Mouse (Mus musculus): ENCODE data around the gene Gm21454. TPM values are rescaled to one million over a fixed set of nuclear protein-coding genes. Genes with fewer than 3 reads are reported as not detected.
"Not testable (repeated sequence)": the region's sequence is repeated elsewhere in the genome, so short reads cannot be mapped to it uniquely, and the experiment has no call there.

Gm21454 gene
- not detected in 2 replicates for polyA plus RNA-seq (2014; fragmentation: Nextera tagmentation; extraction: Ambion mirVana)

GRCm38 (mm10) chrY:13252091-13252490 lies at the start of gene Gm21454, which contains the start of gene Gm21440:
Gene Gm21454 (plus strand): TSS chrY:13252442.
Gene Gm21440 (plus strand): TSS chrY:13252391.
- not testable (repeated sequence) for H3K9me3 ChIP-seq (ENCODE audit: control insufficient read depth, low read length); H3K4me2 ChIP-seq; H3K27ac ChIP-seq (ENCODE audit: low read depth, low read length); DNase-seq (ENCODE audit: low spot score); H3K4me1 ChIP-seq (replicated peaks; ENCODE audit: control insufficient read depth, insufficient read depth, low read length); ATAC-seq (replicated peaks; ENCODE audit: low FRiP score); H3K9ac ChIP-seq (ENCODE audit: low read depth, low read length); H3K27me3 ChIP-seq (replicated peaks; ENCODE audit: control insufficient read depth, insufficient read depth, low read length); H3K36me3 ChIP-seq (ENCODE audit: control insufficient read depth, insufficient read depth, low read length); H3K4me3 ChIP-seq (ENCODE audit: low read depth, low read length)

GRCm38 (mm10) chrY:13223828-13224227 lies 28.4 kb upstream of the Gm21454 start, which contains the start of gene Gm21828:
Gene Gm21828 (minus strand): TSS chrY:13223928.
- H3K4me3 ChIP-seq (ENCODE audit: low read depth, low read length); H3K27ac ChIP-seq (ENCODE audit: low read depth, low read length); H3K9ac ChIP-seq (ENCODE audit: low read depth, low read length); H3K4me1 ChIP-seq (replicated peaks; ENCODE audit: control insufficient read depth, insufficient read depth, low read length); ATAC-seq (replicated peaks; ENCODE audit: low FRiP score); DNase-seq (ENCODE audit: low spot score); H3K4me2 ChIP-seq; H3K36me3 ChIP-seq (ENCODE audit: control insufficient read depth, insufficient read depth, low read length); H3K9me3 ChIP-seq (ENCODE audit: control insufficient read depth, low read length); H3K27me3 ChIP-seq (replicated peaks; ENCODE audit: control insufficient read depth, insufficient read depth, low read length): not testable (repeated sequence)
- WGBS = no CpG with 5 or more reads among the region's 3 CpGs

GRCm38 (mm10) chrY:13348963-13349362 lies 96.7 kb downstream of the Gm21454 start, which contains the start of gene Gm21725:
Gene Gm21725 (minus strand): TSS chrY:13349063.
- H3K27me3 ChIP-seq (replicated peaks; ENCODE audit: control insufficient read depth, insufficient read depth, low read length); H3K27ac ChIP-seq (ENCODE audit: low read depth, low read length); H3K4me2 ChIP-seq; H3K9me3 ChIP-seq (ENCODE audit: control insufficient read depth, low read length); H3K9ac ChIP-seq (ENCODE audit: low read depth, low read length); H3K4me1 ChIP-seq (replicated peaks; ENCODE audit: control insufficient read depth, insufficient read depth, low read length); H3K4me3 ChIP-seq (ENCODE audit: low read depth, low read length); ATAC-seq (replicated peaks; ENCODE audit: low FRiP score); DNase-seq (ENCODE audit: low spot score); H3K36me3 ChIP-seq (ENCODE audit: control insufficient read depth, insufficient read depth, low read length): not testable (repeated sequence)
- no CpG with 5 or more reads among the region's 3 CpGs for WGBS

Other genes starting within 250 kb of the Gm21454 start
- not detected in 2 replicates for gene Gm20807, start 209.6 kb upstream of the Gm21454 start, polyA plus RNA-seq (2014; fragmentation: Nextera tagmentation; extraction: Ambion mirVana)
- gene Gm21891, start 119.0 kb upstream of the Gm21454 start, polyA plus RNA-seq (2014; fragmentation: Nextera tagmentation; extraction: Ambion mirVana) = not detected in 2 replicates
- not detected in 2 replicates for gene Gm21425, start 90.5 kb upstream of the Gm21454 start, polyA plus RNA-seq (2014; fragmentation: Nextera tagmentation; extraction: Ambion mirVana)
- gene Gm21828, start 28.5 kb upstream of the Gm21454 start, polyA plus RNA-seq (2014; fragmentation: Nextera tagmentation; extraction: Ambion mirVana) = not detected in 2 replicates
- gene Gm21440, start 51 bp upstream of the Gm21454 start, polyA plus RNA-seq (2014; fragmentation: Nextera tagmentation; extraction: Ambion mirVana) = not detected in 2 replicates
- not detected in 2 replicates for gene Gm21725, start 96.6 kb downstream of the Gm21454 start, polyA plus RNA-seq (2014; fragmentation: Nextera tagmentation; extraction: Ambion mirVana)
- gene Gm21866, start 213.1 kb downstream of the Gm21454 start, polyA plus RNA-seq (2014; fragmentation: Nextera tagmentation; extraction: Ambion mirVana) = not detected in 2 replicates
- gene Gm20773, start 241.6 kb downstream of the Gm21454 start, polyA plus RNA-seq (2014; fragmentation: Nextera tagmentation; extraction: Ambion mirVana) = not detected in 2 replicates

All from liver, embryonic 11.5 days (tissue).